Mouse (Mus musculus): ENCODE data around the gene Lonp1. TPM values are rescaled to one million over a fixed set of nuclear protein-coding genes. Genes with fewer than 3 reads are reported as not detected.

Gene Lonp1
- polyA plus RNA-seq, 1 experiment from 2014 or later, result 25.8 TPM

GRCm38 (mm10) chr17:56588921-56589320 is 37.8 kb downstream of the Lonp1 start:
- Histone ChIP-seq H3K36me3 (ENCODE audit: control insufficient read depth, insufficient read depth, low read length) (peaks cover 31% of the 10 kb centered on the region), H3K27me3 (ENCODE audit: control insufficient read depth, insufficient read depth, low read length) (no peaks in the 10 kb centered on the region), H3K4me3 (ENCODE audit: low read depth, low read length) (no peak overlapping the region), H3K9me3 (ENCODE audit: control insufficient read depth, low read length) (no peaks in the 10 kb centered on the region), H3K27ac (replicated peaks) (no peak overlapping the region), H3K9ac (ENCODE audit: low read length) (no peak overlapping the region; the same call in 1 of the 2 replicates), H3K4me2 (replicated peaks; ENCODE audit: low read depth) (no peak overlapping the region), H3K4me1 (replicated peaks; ENCODE audit: control insufficient read depth, insufficient read depth) (peaks cover 5% of the 10 kb centered on the region; the same call in 1 of the 2 replicates)
- ATAC-seq (ENCODE audit: low FRiP score, low TSS enrichment) (no peak), DNase-seq (ENCODE audit: low spot score) (no peak)
- WGBS, result 97% methylated on average over 4 of the region's 4 CpGs
- TF ChIP-seq CTCF (IDR thresholded peaks at IDR 0.05; ENCODE audit: low read depth) (no peak), EP300 (optimal IDR thresholded peaks at IDR 0.05) (no peak)

- 67% methylated on average over 1 of the region's 1 CpGs for WGBS
- TF ChIP-seq CTCF (IDR thresholded peaks at IDR 0.05; ENCODE audit: low read depth) (no peak), EP300 (optimal IDR thresholded peaks at IDR 0.05) (no peak)
- H3K36me3 ChIP-seq (ENCODE audit: control insufficient read depth, insufficient read depth, low read length), result peaks cover 24% of the 10 kb centered on the region
Observed at GRCm38 (mm10) chr17:56587773-56588172, 38.9 kb downstream of the Lonp1 start.

GRCm38 (mm10) chr17:56585171-56585821 is 41.4 kb downstream of the Lonp1 start:
- TF ChIP-seq CTCF (IDR thresholded peaks at IDR 0.05; ENCODE audit: low read depth) (no peak), EP300 (optimal IDR thresholded peaks at IDR 0.05) (no peak)
- no peaks in the 10 kb centered on the region for H3K27me3 ChIP-seq (ENCODE audit: control insufficient read depth, insufficient read depth, low read length)
- DNase-seq (ENCODE audit: low spot score) (peak; percentile 63), ATAC-seq (ENCODE audit: low FRiP score, low TSS enrichment) (peak; percentile 5; the same call in 1 of the 2 replicates)
- H3K4me3 ChIP-seq (ENCODE audit: low read depth, low read length), result peak overlapping the region; percentile 93
- peak overlapping the region; percentile 90 for H3K9ac ChIP-seq (ENCODE audit: low read length)
- under 1% methylated on average over 61 of the region's 61 CpGs for WGBS
- H3K27ac ChIP-seq (replicated peaks), result peak overlapping the region; percentile 96
- H3K9me3 ChIP-seq (ENCODE audit: control insufficient read depth, low read length), result no peaks in the 10 kb centered on the region
- peaks cover 17% of the 10 kb centered on the region for H3K36me3 ChIP-seq (ENCODE audit: control insufficient read depth, insufficient read depth, low read length)
- peaks cover 14% of the 10 kb centered on the region; the same call in 1 of the 2 replicates for H3K4me1 ChIP-seq (replicated peaks; ENCODE audit: control insufficient read depth, insufficient read depth)
- H3K4me2 ChIP-seq (replicated peaks; ENCODE audit: low read depth), result peak overlapping the region; percentile 54

More at GRCm38 (mm10) chr17:56587773-56588172, 38.9 kb downstream of the Lonp1 start:
- ATAC-seq (ENCODE audit: low FRiP score, low TSS enrichment), result no peak
- Histone ChIP-seq H3K4me1 (replicated peaks; ENCODE audit: control insufficient read depth, insufficient read depth) (peaks cover 12% of the 10 kb centered on the region; the same call in 1 of the 2 replicates), H3K27ac (replicated peaks) (no peak overlapping the region), H3K4me2 (replicated peaks; ENCODE audit: low read depth) (no peak overlapping the region), H3K27me3 (ENCODE audit: control insufficient read depth, insufficient read depth, low read length) (no peaks in the 10 kb centered on the region), H3K9ac (ENCODE audit: low read length) (no peak overlapping the region), H3K9me3 (ENCODE audit: control insufficient read depth, low read length) (no peaks in the 10 kb centered on the region), H3K4me3 (ENCODE audit: low read depth, low read length) (no peak overlapping the region)
- no peak for DNase-seq (ENCODE audit: low spot score)

GRCm38 (mm10) chr17:56584257-56585130 is 42.2 kb downstream of the Lonp1 start, which contains the start of the genes Safb2 and Safb:
Gene Safb2 (minus strand): TSS chr17:56584585.
Gene Safb (plus strand): TSS chr17:56584825.
- Histone ChIP-seq H3K4me1 (replicated peaks; ENCODE audit: control insufficient read depth, insufficient read depth) (peaks cover 14% of the 10 kb centered on the region; the same call in 1 of the 2 replicates), H3K9me3 (ENCODE audit: control insufficient read depth, low read length) (no peaks in the 10 kb centered on the region), H3K9ac (ENCODE audit: low read length) (peak within 1 kb of the TSS; percentile 97), H3K4me2 (replicated peaks; ENCODE audit: low read depth) (peak within 1 kb of the TSS; percentile 86), H3K27ac (replicated peaks) (peak within 1 kb of the TSS; percentile 98), H3K4me3 (ENCODE audit: low read depth, low read length) (peak within 1 kb of the TSS; percentile 93), H3K36me3 (ENCODE audit: control insufficient read depth, insufficient read depth, low read length) (peaks cover 15% of the 10 kb centered on the region; the same call in 1 of the 2 replicates), H3K27me3 (ENCODE audit: control insufficient read depth, insufficient read depth, low read length) (no peaks in the 10 kb centered on the region)
- under 1% methylated on average over 87 of the region's 101 CpGs for WGBS
- DNase-seq (ENCODE audit: low spot score) (peak; percentile 99), ATAC-seq (ENCODE audit: low FRiP score, low TSS enrichment) (peak; percentile 95)
- TF ChIP-seq CTCF (IDR thresholded peaks at IDR 0.05; ENCODE audit: low read depth) (peak; percentile 16; the same call in 1 of the 2 replicates), EP300 (optimal IDR thresholded peaks at IDR 0.05) (no peak)

- DNase-seq (ENCODE audit: low spot score) (no peak), ATAC-seq (ENCODE audit: low FRiP score, low TSS enrichment) (no peak)
- H3K4me2 ChIP-seq (replicated peaks; ENCODE audit: low read depth), result peak overlapping the region; percentile 86
- under 1% methylated on average over 32 of the region's 33 CpGs for whole genome bisulfite sequencing
- peak overlapping the region; percentile 98 for H3K27ac ChIP-seq (replicated peaks)
- peak overlapping the region; percentile 97 for H3K9ac ChIP-seq (ENCODE audit: low read length)
- no peaks in the 10 kb centered on the region for H3K27me3 ChIP-seq (ENCODE audit: control insufficient read depth, insufficient read depth, low read length)
- no peaks in the 10 kb centered on the region for H3K9me3 ChIP-seq (ENCODE audit: control insufficient read depth, low read length)
- peak overlapping the region; percentile 89 for H3K4me3 ChIP-seq (ENCODE audit: low read depth, low read length)
- peaks cover 14% of the 10 kb centered on the region; the same call in 1 of the 2 replicates for H3K4me1 ChIP-seq (replicated peaks; ENCODE audit: control insufficient read depth, insufficient read depth)
- H3K36me3 ChIP-seq (ENCODE audit: control insufficient read depth, insufficient read depth, low read length), result peaks cover 13% of the 10 kb centered on the region; the same call in 1 of the 2 replicates
- TF ChIP-seq EP300 (optimal IDR thresholded peaks at IDR 0.05) (no peak), CTCF (IDR thresholded peaks at IDR 0.05; ENCODE audit: low read depth) (no peak)
Observed at GRCm38 (mm10) chr17:56583611-56584256, 43.0 kb downstream of the Lonp1 start.
